Mouse (Mus musculus) adrenal gland, adult 2 months (tissue): ENCODE measurements around the gene Gm13697. TPM values are rescaled to one million over a fixed set of nuclear protein-coding genes. Genes with fewer than 3 reads are reported as not detected.
"Not testable (repeated sequence)": the region's sequence is repeated elsewhere in the genome, so short reads cannot be mapped to it uniquely, and the experiment has no call there.

Experiments used
- DNase-seq: peaks from one replicate; pipeline ENCODE4 v3.0.0; 2021
- long read RNA-seq: library from polyadenylated mRNA; stranded (forward); transcript quantifications from one replicate; pipeline ENCODE4 v2.0.0, GENCODE M21; 2021
- polyA plus RNA-seq: library from polyadenylated mRNA; depleted of rRNA; stranded (reverse); fragments of >200 nt; gene quantifications from 2 replicates; pipeline ENCODE4 v1.2.3, GENCODE M21; 2012; rRNA removed
- total RNA-seq, 2 experiments: library from RNA; stranded (reverse); gene quantifications; 2 replicates each; pipeline ENCODE4 v1.2.3; 2021

The Gm13697 gene
- total RNA-seq (1 to 10 TPM; 1.1 to 1.5 TPM), polyA plus RNA-seq (not detected in 2 replicates)
- long read RNA-seq: 0 reads

DNA sequence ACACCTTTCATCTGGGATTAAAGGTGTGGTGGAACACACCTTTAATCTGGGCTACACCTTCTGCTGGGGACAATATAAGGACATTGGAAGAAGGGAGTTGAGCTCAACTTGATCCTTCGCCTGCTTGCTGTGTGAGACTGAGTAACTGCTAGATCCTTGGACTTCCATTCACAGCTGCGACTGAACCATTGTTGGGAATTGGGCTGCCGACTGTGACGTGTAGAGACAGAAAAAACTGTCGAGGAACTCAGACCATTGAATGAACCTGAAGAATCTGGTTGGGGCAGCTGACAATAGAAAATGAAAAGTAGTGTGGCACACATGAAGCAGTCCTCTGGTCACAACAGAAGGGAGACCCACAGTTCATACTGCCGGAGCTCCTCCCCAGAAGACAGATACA is at the start of gene Gm13697:
TSS of gene Gm13697 (plus strand) at position 301 of the 400 bp plus-strand sequence.
- DNase-seq: not testable (repeated sequence)

DNA sequence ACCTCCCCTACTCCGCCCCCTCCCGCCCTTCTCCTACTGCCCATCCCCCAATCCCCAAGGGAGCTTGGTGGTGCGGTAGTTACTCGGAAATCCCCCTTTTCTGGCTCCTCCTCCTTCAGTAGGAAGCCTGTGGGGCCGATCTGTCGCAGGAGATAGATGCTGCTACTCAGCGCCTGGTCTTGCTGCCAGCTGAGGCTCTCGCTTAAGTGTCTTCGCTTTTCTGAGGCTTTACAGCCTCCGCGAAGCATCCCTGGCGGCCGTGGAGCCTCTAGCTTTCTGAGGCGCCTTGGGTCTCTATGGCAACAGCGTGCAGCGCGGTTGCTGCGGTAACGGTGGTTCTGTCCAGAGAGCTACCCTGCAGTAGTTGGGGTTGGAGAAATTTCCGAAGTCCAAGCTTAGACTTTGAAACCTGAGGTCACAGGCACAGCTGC is 43.6 kb upstream of the Gm13697 start, which contains the start of gene Zswim2:
TSS of gene Zswim2 (minus strand) at position 298 of the 431 bp plus-strand sequence.
- peak; percentile 8 for DNase-seq

DNA sequence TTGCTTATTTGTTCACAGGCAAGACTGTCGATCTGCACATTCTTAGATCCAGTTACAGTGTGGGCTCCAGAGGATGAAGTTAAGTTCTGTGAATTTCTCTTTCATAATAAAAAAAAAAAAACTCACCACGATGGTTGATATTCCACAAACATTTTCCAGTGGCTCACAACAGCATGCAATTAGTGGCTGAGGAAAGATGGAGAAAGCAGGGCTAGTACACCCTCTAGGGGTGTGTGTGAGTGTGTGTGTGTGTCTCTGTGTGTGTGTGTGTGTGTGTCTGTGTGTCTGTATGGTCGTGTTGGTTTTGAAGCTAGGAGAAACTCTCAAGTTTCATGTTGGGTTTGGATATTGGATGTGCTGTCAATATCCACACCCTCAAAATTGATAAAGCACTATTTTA is 43.2 kb upstream of the Gm13697 start:
- no peak for DNase-seq

DNA sequence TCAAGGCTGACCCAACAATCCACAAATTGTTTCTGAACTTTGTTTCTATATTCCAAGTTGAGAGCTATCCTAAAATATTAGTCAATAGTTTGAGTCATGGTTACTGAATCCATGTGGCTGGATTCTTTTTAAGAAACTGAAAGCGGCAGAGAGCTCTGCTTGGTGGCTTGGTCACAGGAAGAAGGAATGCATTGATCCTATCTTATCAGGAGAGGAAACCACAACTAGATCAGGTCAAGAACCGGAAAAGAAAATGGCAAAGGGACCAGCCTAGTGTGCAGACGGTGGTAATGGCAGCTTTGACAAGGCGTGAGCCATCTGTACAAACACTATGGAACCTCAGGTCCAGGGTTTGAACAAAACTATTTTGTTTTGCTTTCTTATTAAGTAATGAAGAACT is 42.8 kb upstream of the Gm13697 start:
- no peak for DNase-seq

DNA sequence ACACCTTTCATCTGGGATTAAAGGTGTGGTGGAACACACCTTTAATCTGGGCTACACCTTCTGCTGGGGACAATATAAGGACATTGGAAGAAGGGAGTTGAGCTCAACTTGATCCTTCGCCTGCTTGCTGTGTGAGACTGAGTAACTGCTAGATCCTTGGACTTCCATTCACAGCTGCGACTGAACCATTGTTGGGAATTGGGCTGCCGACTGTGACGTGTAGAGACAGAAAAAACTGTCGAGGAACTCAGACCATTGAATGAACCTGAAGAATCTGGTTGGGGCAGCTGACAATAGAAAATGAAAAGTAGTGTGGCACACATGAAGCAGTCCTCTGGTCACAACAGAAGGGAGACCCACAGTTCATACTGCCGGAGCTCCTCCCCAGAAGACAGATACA is 29.1 kb upstream of the Gm13697 start, which contains the start of gene Gm13698:
TSS of gene Gm13698 (plus strand) at position 301 of the 400 bp plus-strand sequence.
- not testable (repeated sequence) for DNase-seq

DNA sequence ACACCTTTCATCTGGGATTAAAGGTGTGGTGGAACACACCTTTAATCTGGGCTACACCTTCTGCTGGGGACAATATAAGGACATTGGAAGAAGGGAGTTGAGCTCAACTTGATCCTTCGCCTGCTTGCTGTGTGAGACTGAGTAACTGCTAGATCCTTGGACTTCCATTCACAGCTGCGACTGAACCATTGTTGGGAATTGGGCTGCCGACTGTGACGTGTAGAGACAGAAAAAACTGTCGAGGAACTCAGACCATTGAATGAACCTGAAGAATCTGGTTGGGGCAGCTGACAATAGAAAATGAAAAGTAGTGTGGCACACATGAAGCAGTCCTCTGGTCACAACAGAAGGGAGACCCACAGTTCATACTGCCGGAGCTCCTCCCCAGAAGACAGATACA is 23.3 kb upstream of the Gm13697 start, which contains the start of gene Gm13693:
TSS of gene Gm13693 (plus strand) at position 301 of the 400 bp plus-strand sequence.
- not testable (repeated sequence) for DNase-seq

DNA sequence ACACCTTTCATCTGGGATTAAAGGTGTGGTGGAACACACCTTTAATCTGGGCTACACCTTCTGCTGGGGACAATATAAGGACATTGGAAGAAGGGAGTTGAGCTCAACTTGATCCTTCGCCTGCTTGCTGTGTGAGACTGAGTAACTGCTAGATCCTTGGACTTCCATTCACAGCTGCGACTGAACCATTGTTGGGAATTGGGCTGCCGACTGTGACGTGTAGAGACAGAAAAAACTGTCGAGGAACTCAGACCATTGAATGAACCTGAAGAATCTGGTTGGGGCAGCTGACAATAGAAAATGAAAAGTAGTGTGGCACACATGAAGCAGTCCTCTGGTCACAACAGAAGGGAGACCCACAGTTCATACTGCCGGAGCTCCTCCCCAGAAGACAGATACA is 17.5 kb upstream of the Gm13697 start, which contains the start of gene Gm13695:
TSS of gene Gm13695 (plus strand) at position 301 of the 400 bp plus-strand sequence.
- not testable (repeated sequence) for DNase-seq

DNA sequence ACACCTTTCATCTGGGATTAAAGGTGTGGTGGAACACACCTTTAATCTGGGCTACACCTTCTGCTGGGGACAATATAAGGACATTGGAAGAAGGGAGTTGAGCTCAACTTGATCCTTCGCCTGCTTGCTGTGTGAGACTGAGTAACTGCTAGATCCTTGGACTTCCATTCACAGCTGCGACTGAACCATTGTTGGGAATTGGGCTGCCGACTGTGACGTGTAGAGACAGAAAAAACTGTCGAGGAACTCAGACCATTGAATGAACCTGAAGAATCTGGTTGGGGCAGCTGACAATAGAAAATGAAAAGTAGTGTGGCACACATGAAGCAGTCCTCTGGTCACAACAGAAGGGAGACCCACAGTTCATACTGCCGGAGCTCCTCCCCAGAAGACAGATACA is 11.7 kb upstream of the Gm13697 start, which contains the start of gene Gm13696:
TSS of gene Gm13696 (plus strand) at position 301 of the 400 bp plus-strand sequence.
- DNase-seq: not testable (repeated sequence)

DNA sequence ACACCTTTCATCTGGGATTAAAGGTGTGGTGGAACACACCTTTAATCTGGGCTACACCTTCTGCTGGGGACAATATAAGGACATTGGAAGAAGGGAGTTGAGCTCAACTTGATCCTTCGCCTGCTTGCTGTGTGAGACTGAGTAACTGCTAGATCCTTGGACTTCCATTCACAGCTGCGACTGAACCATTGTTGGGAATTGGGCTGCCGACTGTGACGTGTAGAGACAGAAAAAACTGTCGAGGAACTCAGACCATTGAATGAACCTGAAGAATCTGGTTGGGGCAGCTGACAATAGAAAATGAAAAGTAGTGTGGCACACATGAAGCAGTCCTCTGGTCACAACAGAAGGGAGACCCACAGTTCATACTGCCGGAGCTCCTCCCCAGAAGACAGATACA is 5.9 kb upstream of the Gm13697 start, which contains the start of gene Gm13694:
TSS of gene Gm13694 (plus strand) at position 301 of the 400 bp plus-strand sequence.
- DNase-seq: not testable (repeated sequence)

DNA sequence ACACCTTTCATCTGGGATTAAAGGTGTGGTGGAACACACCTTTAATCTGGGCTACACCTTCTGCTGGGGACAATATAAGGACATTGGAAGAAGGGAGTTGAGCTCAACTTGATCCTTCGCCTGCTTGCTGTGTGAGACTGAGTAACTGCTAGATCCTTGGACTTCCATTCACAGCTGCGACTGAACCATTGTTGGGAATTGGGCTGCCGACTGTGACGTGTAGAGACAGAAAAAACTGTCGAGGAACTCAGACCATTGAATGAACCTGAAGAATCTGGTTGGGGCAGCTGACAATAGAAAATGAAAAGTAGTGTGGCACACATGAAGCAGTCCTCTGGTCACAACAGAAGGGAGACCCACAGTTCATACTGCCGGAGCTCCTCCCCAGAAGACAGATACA is 5.7 kb downstream of the Gm13697 start, which contains the start of gene Gm13691:
TSS of gene Gm13691 (plus strand) at position 301 of the 400 bp plus-strand sequence.
- DNase-seq: not testable (repeated sequence)

DNA sequence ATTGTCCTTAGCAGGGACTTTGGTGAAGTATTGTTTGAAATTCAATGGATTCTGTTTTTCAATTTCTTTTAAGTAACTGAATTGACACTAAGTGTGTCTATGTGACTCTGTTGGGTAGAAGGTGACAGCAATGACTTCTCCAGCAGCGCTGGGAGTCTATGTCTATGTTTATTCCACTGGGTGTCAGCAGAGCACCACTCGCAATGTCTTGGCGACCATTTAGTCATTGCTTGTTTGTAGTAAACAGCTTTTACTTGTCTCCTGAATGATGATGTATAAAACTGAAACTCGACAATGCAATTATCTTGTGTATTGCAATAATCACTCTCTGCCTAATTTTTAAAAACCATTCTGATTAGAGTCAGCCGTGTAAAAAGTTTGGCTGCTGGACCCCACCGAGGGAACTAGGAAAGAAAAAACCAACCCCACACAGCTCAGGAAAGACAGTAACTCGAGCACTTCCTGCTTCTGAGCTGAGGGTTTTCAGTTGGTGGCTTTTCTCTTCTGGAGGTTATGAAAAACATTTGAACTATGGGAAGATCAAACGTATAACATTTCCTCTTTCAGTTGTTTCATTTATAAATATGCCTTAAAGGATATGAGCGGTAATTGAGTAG is 9.2 kb downstream of the Gm13697 start:
- not testable (repeated sequence) for DNase-seq

DNA sequence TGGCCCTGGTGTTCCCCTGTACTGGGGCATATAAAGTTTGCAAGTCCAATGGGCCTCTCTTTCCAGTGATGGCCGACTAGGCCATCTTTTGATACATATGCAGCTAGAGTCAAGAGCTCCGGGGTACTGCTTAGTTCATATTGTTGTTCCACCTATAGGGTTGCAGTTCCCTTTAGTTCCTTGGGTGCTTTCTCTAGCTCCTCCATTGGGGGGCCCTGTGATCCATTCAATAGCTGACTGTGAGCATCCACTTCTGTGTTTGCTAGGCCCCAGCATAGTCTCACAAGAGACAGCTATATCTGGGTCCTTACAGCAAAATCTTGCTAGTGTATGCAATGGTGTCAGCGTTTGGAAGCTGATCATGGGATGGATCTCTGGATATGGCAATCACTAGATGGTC is 10.0 kb downstream of the Gm13697 start:
- DNase-seq: not testable (repeated sequence)

DNA sequence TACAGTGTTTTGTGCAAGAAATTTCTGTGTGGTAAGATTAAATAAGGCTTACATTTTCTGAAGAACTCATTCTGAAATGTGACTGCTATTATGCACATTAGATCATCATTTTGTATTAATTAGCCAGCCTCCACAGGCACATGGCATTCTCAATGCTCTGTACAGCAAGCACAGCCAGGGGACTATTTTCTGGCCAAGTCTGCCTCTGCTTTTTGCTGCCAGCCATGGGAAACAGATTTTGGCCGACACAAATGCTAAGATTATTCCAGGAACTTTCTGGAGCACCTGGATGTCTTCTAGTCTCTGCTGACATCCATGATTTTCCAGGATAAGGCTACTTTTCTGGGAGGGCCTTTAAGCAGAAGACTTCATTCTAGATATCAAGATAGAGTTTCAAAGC is 24.4 kb downstream of the Gm13697 start:
- DNase-seq: no peak

DNA sequence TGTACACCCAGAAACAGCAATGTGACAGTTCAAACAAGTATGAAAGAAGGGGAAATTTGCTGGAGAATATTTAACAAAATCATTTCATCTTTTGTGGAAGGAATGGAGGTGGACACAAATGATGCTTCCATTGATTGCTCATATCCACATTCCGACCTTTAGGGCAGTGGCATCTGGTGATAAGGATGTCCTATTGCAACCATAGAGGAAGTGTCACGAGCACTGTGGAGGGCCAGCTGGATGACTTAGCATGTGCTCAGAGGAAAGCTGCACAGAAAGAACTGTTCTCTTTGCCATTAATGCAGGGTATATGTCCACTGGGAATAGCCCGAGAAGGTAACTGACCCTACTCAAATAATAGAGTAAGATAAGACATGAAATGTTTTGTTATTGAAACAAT is 25.3 kb downstream of the Gm13697 start:
- DNase-seq: no peak

DNA sequence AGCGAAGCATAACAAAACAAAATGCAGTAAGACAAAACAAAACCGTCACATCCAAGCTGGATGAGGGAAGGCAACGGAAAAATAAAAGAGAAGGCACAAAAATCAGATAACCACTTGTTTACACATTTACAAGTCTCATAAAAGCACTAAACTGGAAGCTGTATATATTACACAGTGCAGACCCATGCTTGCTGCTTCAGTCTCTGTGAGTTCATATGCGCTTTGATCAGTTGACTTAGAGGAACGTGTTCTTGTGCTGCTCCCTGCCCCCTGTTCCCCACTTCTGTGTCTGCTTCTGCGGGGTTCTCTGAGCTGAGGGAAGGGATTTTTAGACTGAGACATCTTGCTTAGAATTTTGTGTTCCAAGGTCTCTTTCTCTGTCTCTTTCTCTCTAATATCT is 30.0 kb downstream of the Gm13697 start:
- no peak for DNase-seq

DNA sequence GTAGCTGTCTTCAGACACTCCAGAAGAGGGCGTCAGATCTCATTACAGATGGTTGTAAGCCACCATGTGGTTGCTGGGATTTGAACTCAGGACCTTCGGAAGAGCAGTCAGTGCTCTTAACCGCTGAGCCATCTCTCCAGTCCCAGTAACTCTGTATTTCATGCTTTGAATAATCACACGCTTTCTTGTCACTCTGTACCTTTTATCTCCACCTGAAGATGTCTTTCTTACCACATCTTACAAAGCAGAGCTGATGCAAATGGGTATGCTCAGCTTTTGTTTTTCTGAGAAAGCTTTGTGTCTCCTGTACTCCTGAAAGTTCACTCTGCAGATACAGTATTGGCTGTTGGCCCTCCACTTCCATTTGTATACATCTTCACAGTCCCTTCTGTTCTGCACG is 31.7 kb downstream of the Gm13697 start:
- not testable (repeated sequence) for DNase-seq

DNA sequence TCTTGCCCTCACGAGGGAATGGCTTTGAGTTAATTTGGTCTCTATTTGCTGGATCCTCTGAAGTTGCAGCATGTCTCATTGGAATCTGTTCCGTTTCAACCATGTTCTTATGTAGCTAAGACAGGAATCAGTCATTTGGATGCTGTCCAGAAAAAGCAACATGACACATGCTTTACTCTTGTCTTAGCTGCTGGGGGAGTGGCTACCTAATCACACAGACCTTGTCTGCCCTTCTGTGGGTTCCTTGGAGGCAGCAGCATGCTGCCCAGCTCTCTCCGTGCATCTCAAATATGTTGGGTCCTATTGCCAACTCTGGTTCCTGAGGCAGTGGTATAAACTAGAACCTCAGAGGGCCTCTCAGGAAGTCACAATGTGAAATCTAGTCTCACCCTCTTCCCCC is 33.8 kb downstream of the Gm13697 start:
- no peak for DNase-seq

DNA sequence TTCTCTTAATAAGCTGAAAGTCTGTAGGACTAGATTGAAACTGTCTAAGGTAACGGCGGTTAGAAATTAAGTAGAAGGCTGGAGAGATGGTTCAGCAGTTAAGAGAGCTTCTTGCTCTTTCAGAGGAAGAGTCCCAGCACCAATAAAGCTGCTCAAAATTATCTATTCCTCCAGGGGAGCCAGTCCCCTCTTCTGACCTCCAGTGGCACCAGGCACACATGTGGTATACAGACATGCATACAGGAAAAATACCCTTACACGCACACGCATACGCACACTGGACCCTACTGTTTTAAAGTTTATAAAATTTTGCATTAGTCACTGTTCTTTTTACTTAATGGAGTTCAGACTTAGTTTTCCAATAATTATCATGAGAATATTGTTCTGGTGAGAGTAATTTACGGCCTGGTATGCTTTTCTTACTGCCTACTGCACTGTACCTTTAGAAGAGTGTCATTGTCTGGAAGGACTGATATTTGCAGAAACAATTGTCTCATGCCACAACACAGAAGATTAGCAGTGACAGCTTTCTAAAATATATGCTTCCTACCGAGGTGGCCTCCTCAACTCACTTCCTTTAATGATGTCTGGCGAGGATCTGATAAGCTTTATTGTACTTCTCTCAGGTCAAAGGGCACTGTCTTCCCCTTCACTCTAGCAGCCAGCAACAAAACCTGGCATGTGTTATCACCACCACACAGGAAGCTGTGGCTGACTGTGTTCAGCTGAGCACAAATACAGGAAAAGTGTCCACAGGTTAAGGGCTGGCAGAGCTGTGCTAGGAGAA is 35.2 kb downstream of the Gm13697 start:
- DNase-seq: peak; percentile 43

DNA sequence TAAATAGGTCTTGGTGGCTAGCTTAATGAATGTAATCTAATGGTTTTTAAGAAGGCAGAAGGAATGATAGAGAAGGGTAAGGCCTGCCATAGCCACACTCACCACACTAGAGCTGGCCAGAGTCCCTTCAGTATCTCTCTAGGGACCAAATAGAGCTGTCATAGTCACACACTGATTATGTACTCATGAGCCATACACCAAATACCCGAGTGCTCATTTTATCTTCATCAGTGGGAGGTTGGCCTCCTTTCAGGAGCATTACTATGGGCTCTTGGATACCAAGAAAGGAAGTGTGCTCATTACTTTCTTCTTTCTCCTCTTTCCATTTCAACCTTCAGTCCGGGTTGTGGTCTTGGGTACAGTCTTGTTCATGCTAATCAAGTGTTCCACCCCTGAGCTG is 37.4 kb downstream of the Gm13697 start:
- no peak for DNase-seq

DNA sequence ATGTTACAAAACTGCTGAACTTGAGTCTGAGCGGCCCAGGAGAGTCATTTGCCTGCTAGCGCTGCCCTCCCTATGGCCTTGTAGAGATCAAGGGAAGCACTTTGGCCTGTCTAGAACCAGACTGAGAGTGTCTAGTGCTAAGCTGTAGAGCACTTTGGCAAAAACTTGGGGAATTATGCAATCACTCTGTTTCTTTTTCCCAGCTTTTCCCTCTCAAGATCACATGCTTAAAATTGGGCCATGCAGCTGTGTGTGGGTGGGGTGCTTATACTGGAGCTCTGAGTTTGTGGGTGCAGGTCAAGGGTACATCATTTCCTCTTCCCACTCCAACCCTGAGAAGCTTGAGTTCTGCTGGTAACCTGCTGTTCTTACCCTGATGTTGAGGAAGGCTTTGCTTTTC is 38.4 kb downstream of the Gm13697 start:
- DNase-seq: peak; percentile 9

DNA sequence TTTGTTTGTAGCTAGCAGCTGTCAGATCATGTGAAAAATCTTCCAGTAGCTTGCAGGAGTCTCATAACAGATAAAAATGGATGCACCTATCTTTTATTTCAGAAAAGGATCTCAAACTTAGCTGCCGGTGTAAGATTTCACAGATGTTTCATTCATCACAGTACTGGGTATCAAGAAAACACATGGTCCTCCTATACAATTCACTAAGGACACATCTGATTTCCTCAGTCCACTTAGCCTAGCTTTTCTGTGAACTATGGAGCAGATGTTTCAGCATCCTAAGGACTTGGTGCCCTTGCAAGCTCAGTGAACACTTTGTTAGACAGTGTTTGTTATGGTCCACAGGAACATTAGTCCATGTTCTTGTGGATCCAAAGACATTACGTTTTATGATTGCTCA is 38.8 kb downstream of the Gm13697 start:
- DNase-seq: no peak

DNA sequence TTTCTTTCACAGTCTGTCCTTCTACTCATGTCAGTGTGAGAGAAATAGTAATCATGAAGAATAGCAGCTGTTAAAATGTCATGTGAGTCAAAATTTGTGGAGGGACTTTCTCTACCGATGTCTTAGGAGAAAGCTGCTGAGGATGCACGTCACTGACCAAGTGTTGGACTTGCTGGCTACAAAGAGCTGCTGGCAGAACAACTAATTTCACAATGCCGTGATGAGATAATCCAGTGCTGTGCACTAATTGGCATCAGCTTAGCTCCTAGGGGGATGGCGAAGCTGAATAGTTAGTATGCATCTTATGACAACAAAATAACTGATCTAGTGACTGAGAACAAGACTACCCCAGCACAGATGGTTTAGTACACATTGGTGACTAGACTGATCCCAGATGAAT is 40.7 kb downstream of the Gm13697 start:
- no peak for DNase-seq

DNA sequence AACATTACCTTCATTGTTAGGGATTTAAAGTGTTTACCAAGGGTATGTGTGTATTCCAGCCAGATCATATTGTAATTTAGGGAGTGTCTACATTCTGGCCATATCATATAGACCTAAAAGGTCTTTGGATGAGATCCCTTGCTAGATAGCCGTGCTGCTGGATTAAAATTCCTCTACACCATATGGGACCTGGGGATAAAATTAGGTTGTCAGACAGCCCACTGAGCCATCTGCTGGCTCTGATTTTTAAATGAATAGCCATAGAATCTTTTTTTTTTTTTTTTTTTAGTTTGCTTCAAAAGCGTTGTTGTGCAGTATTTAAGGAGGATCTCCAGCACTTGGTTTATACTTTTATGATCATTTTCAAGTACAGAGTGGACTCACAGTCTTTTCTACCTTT is 48.0 kb downstream of the Gm13697 start:
- no peak for DNase-seq
